Mouse (Mus musculus) cortical plate, adult 2 months (tissue): Measurements from ENCODE around the gene Snx14. TPM values are rescaled to one million over a fixed set of nuclear protein-coding genes. Genes with fewer than 3 reads are reported as not detected.

Experiments
- H3K27ac ChIP-seq: fragments of 200-500 bp; 2 replicates; pipeline ENCODE4 v1.5.1; 2012; ENCODE audit warnings: low read length, control low read depth, inconsistent platforms; ENCODE audit not compliant: insufficient read depth
- H3K4me1 ChIP-seq: fragments of 200-500 bp; 2 replicates; pipeline ENCODE4 v1.6.1; 2011; ENCODE audit warnings: low read length; ENCODE audit not compliant: control insufficient read depth, insufficient read depth
- H3K4me3 ChIP-seq: fragments of 200-500 bp; 2 replicates; pipeline ENCODE4 v1.5.1; 2011; ENCODE audit warnings: mild to moderate bottlenecking, low read length, control low read depth; ENCODE audit not compliant: insufficient read depth
- CTCF ChIP-seq: fragments of 200-500 bp; IDR thresholded peaks from 2 replicates; pipeline ENCODE4 v1.5.1; 2011; ENCODE audit warnings: mild to moderate bottlenecking, control low read depth, low read length; ENCODE audit not compliant: insufficient read depth; ENCODE audit errors: extremely low read depth
- POLR2A ChIP-seq: fragments of 200-500 bp; IDR thresholded peaks from 2 replicates; pipeline ENCODE4 v1.6.1; 2011; ENCODE audit warnings: mild to moderate bottlenecking, low read length, control low read depth; ENCODE audit not compliant: insufficient read depth; ENCODE audit errors: extremely low read depth
- polyA plus RNA-seq: library from polyadenylated mRNA; depleted of rRNA; stranded (reverse); fragments of >200 nt; gene quantifications from 2 replicates; pipeline ENCODE4 v1.2.3, GENCODE M21; 2012

Gene Snx14
- polyA plus RNA-seq, 1 experiment = 46.4 TPM

DNA sequence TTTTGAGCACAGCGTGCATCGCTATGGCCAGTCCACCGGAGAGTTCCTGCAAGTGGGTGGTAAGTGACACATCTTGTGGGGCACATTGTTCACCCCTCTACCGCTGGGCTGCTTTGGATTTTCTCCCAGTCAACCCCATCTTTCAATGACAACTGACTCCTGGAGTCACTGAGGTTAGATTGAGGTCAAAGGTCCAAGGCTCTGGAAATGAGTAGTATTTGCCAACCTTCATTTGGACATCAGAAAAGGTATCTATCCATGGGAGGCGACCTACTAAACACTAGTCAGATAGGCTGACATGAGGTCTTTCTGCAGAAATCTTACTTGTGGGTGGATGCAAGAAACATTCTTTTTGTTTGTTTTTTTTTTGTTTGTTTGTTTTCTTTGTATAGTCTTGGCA lies 71.4 kb downstream of the Snx14 start:
- no peak for TF ChIP-seq CTCF
- no peak for TF ChIP-seq POLR2A
- Histone ChIP-seq H3K4me3 (no peak overlapping the region), H3K27ac (no peak overlapping the region), H3K4me1 (no peaks in the 10 kb centered on the region; the same call in 1 of the 2 replicates)

- H3K4me3 ChIP-seq = no peak overlapping the region
- H3K4me1 ChIP-seq = no peaks in the 10 kb centered on the region; the same call in 1 of the 2 replicates
- H3K27ac ChIP-seq = no peak overlapping the region
- TF ChIP-seq CTCF = no peak
- TF ChIP-seq POLR2A = no peak
Measured at GRCm38 (mm10) chr9:88366819-88367218, 71.9 kb downstream of the Snx14 start.

- H3K4me3 ChIP-seq = no peak overlapping the region
- TF ChIP-seq POLR2A (no peak), CTCF (no peak)
- no peak overlapping the region for H3K27ac ChIP-seq
- H3K4me1 ChIP-seq = no peaks in the 10 kb centered on the region; the same call in 1 of the 2 replicates
Measured at GRCm38 (mm10) chr9:88366308-88366707, 72.5 kb downstream of the Snx14 start.

DNA sequence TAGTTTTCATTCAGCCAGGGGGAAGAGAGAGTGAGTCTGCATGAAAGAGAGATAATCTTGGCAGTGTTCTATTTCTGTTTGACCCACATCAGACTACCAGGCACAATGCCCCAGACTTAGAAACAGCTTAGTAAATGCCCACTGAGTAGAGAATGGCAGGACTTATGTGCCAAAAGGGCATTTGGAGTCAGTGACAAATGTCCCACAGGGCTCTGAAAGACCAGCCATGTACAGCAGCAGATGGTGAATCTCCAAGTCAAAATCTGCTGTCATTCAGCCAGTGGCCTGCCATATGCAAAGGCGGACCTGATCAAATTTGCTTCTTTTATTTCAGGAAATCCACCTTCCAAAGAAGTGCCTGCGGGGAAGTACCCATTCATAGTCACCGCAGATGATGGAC lies 75.7 kb downstream of the Snx14 start:
- no peak overlapping the region for H3K27ac ChIP-seq
- no peak for TF ChIP-seq POLR2A
- TF ChIP-seq CTCF = no peak
- H3K4me1 ChIP-seq = no peaks in the 10 kb centered on the region; the same call in 1 of the 2 replicates
- no peak overlapping the region for H3K4me3 ChIP-seq

DNA sequence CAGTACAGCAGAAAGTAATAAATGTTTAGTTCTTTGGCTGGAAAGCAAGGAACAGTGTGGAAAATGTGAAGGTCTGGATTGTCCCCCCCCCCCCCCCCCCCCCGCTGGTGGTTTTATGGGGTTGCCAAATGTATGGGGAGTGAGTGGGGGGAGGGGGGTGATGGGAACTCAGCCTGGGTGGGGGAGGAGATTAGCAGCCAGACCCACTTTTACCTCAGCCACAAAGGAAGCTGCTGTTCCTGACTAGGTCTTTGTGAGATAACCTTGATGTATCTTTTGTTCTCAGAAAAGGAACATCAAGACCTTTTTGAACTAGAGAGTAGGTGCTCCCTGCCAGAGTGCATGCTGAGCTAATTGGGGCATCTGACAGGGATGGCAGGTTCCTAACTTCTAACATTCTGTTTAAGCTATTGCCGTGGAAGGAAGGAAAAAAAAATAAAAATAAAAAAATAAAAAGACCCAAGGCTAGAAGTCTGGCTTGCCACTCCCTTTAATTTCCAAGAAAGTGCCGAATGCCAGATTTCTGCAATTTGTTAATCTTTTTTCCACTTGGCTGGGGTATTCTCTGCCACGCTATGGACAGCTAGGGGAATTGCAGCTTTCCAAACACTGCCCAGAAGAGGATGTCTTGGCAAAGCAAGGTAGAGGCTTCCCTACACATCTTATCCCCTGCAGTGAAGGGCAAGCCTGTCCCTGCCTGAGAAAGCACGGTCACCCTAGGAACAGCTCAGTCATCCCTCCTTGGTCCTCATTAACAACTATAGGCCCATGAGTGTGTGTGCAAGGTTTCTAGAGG lies 76.5 kb downstream of the Snx14 start:
- no peak overlapping the region for H3K27ac ChIP-seq

DNA sequence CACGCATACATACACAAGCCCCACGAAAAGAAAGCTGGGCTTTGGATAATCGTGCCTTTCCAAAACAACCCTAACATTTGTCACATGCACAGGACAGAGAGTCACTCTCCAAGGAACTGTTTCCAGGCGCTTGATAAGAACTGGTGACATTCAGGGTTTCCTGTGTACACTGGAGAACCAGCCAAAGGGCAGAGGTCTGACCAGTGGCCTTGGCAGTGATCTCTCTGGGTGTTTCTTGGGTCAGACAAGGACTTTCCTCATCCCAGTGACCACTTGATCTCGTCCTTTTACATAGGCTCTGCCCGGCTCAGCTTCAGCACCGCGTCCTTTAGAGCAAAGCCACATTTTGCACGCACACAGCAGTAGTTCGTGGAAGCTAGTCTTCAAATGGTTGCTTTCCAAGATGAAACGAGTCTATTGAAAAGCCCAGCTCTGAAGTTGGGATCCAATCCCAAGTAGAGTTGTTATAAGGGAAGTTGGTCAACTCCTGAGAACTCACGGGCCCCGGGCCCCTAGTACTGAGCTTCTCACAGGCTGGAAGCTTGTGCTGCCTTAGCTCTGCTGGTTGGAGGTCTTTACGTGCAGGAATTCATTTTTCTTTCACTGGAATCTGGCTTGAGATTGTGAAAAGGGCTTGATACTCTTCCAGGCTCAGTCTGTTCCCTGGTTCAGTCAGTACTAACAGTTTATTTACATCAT lies 77.4 kb downstream of the Snx14 start:
- TF ChIP-seq CTCF = no peak
- TF ChIP-seq POLR2A = no peak
- H3K4me3 ChIP-seq = no peak overlapping the region
- H3K4me1 ChIP-seq = no peaks in the 10 kb centered on the region; the same call in 1 of the 2 replicates

More for the DNA sequence above, 76.5 kb downstream of the Snx14 start:
- TF ChIP-seq CTCF (peak; percentile 40), POLR2A (no peak)
- Histone ChIP-seq H3K4me1 (no peaks in the 10 kb centered on the region; the same call in 1 of the 2 replicates), H3K4me3 (no peak overlapping the region)

GRCm38 (mm10) chr9:88359140-88359539 lies 79.6 kb downstream of the Snx14 start:
- Histone ChIP-seq H3K4me1 (no peaks in the 10 kb centered on the region; the same call in 1 of the 2 replicates), H3K4me3 (no peak overlapping the region), H3K27ac (no peak overlapping the region)
- TF ChIP-seq CTCF (no peak), POLR2A (no peak)

More for the DNA sequence above, 77.4 kb downstream of the Snx14 start:
- H3K27ac ChIP-seq = no peak overlapping the region

GRCm38 (mm10) chr9:88357173-88357572 lies 81.6 kb downstream of the Snx14 start:
- Histone ChIP-seq H3K4me1 (no peaks in the 10 kb centered on the region), H3K4me3 (no peak overlapping the region), H3K27ac (no peak overlapping the region)
- TF ChIP-seq POLR2A (no peak), CTCF (no peak)

DNA sequence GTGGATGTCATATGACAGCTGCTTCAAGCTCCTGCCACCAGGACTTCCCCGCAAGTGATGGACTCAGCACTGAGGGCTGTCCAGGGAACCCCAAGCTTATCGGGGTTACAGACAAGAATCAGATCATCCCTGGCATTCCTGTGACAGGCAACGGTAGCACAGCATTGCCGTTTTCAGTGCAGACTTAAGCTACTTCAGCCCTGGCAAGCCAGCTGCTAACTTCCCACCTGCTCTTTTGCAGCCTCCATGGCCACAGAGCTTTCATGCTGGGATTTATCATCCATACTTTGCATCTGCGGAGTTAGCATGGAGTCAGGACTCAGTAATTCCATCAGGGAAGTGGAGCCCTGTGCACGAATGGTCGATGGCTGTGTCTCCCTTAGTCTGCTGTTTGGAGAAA lies 85.3 kb downstream of the Snx14 start:
- Histone ChIP-seq H3K4me3 (no peak overlapping the region), H3K4me1 (no peaks in the 10 kb centered on the region), H3K27ac (no peak overlapping the region)
- TF ChIP-seq POLR2A = no peak
- TF ChIP-seq CTCF = no peak
